ENCODE assay signal across 8 mouse cellular contexts in the genomic region with DNA sequence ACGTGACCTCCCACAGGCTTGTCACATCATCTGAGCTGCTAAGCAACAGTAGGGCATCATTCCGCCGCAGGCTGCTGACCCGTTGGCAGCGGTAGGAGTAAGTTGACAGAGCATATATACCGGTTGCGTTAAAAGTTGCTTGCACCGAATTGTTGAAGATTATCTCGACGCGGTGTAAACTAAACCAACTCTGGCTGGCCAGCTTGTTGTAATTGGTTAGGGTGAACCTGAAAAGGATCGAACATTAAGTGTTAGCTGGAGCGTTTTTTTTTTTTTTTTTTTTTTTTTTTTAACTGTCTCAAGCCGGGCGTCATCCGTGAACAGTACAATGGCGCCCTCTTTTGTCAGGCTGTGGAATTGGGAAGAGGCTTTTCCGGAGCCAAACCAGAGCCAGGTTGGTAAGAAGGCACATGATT. TPM values are rescaled to one million over a fixed set of nuclear protein-coding genes. Genes with fewer than 3 reads are reported as not detected.
DNase-seq lines count a peak whose midpoint lies in the region; ATAC-seq lines count a peak whose summit lies in the region.

No protein-coding gene starts in this region.

- no peaks in the 10 kb centered on the region for H3K9me3 ChIP-seq in hindbrain, embryonic 13.5 days

- DNase-seq in T-cell, adult 2 months (ENCODE audit: low spot score) = peak; percentile 27
- peak; percentile 83 to 85 for DNase-seq in cerebellum, postnatal 14 days
- peak; percentile 32 to 72 for DNase-seq in frontal cortex, postnatal 10 days (ENCODE audit: low spot score in 2 of 2)
- peak; percentile 73 to 83 for DNase-seq in layer of hippocampus, postnatal 14 days (ENCODE audit: low spot score in 2 of 2)
- DNase-seq in lung, postnatal 25 days (ENCODE audit: low spot score) = peak; percentile 57
- DNase-seq in retina, postnatal 1 day = peak; percentile 81
- peak; percentile 74 for DNase-seq in urinary bladder, postnatal 14 days (ENCODE audit: low spot score)

- peaks cover 7% of the 10 kb centered on the region for H3K4me1 ChIP-seq in hindbrain, embryonic 13.5 days (replicated peaks)

- H3K4me2 ChIP-seq in hindbrain, embryonic 13.5 days = peak overlapping the region; percentile 61

- H3K36me3 ChIP-seq in hindbrain, embryonic 13.5 days = no peaks in the 10 kb centered on the region

- H3K4me3 ChIP-seq in hindbrain, embryonic 13.5 days = peak overlapping the region; percentile 38

- H3K27ac ChIP-seq in hindbrain, embryonic 13.5 days = no peak overlapping the region

- peak overlapping the region; percentile 35 for H3K9ac ChIP-seq in hindbrain, embryonic 13.5 days

- peak; percentile 75 for ATAC-seq in hindbrain, embryonic 13.5 days (ENCODE audit: low FRiP score)

- WGBS in hindbrain, embryonic 13.5 days = 1% methylated on average over 18 of the region's 18 CpGs

- H3K27me3 ChIP-seq in hindbrain, embryonic 13.5 days = 0 out of 2 replicates have a peak, but pooled peaks cover 2% of the 10 kb centered on the region

RNA-seq across cellular contexts. Expression of a gene that starts 18.6 kb away (rescaled TPM):
- polyA plus RNA-seq in hindbrain, embryonic 13.5 days (2015; fragmentation: Nextera tagmentation; extraction: Ambion mirVana) = 0.88 and 0.93 TPM in 2 replicates
- 1 to 10 TPM; 1.7 to 1.9 TPM for total RNA-seq in layer of hippocampus, postnatal 14 days (2021)

RNA-seq across cellular contexts. Expression of a gene that starts 36.2 kb away (rescaled TPM):
- polyA plus RNA-seq in hindbrain, embryonic 13.5 days (2015; fragmentation: Nextera tagmentation; extraction: Ambion mirVana) = 142 and 150 TPM in 2 replicates
- total RNA-seq in layer of hippocampus, postnatal 14 days (2021) = 100 to 1,000 TPM; 214 to 220 TPM

Comparison
In these comparisons a context has a peak if more than half of its experiments do, and no peak if none do; other contexts are left out.
1. DNase-seq: peak in every context shown above with its lines; median percentile 84 in cerebellum, postnatal 14 days; 81 in retina, postnatal 1 day; 78 in layer of hippocampus, postnatal 14 days; 74 in urinary bladder, postnatal 14 days; 57 in lung, postnatal 25 days; 52 in frontal cortex, postnatal 10 days; 27 in T-cell, adult 2 months.